Mouse (Mus musculus) left cerebral cortex, postnatal 25 days (tissue): ENCODE measurements around the gene Ttll7. TPM values are rescaled to one million over a fixed set of nuclear protein-coding genes. Genes with fewer than 3 reads are reported as not detected.

ENCODE experiments used
- DNase-seq, 2 experiments: peaks; one replicate each; pipeline ENCODE4 v3.0.0; 2022; ENCODE audit warnings: low spot score in 2 of 2, mixed read lengths in 1 of 2
- intact Hi-C: fragments of 180-260 bp; cut with DNase I; formaldehyde crosslinking; loops from one replicate; pipeline ENCODE4 v1.15.1; 2025
- total RNA-seq, 2 experiments: library from RNA; stranded (reverse); gene quantifications; 2 replicates each; pipeline ENCODE4 v1.2.3; 2021

Gene Ttll7
- 100 to 1,000 TPM; 175 to 189 TPM for total RNA-seq

- DNase-seq, result peak; percentile 87 to 91
- intact Hi-C loops, result loop anchor here (2.0 to 5.0 kb wide), 2 partner anchors 39 to 60 kb away; partner anchors contain the start of gene Prkacb
Observed at GRCm38 (mm10) chr3:146851966-146852891, at the start of gene Ttll7. Ttll7 (plus strand) TSS chr3:146852367.

DNA sequence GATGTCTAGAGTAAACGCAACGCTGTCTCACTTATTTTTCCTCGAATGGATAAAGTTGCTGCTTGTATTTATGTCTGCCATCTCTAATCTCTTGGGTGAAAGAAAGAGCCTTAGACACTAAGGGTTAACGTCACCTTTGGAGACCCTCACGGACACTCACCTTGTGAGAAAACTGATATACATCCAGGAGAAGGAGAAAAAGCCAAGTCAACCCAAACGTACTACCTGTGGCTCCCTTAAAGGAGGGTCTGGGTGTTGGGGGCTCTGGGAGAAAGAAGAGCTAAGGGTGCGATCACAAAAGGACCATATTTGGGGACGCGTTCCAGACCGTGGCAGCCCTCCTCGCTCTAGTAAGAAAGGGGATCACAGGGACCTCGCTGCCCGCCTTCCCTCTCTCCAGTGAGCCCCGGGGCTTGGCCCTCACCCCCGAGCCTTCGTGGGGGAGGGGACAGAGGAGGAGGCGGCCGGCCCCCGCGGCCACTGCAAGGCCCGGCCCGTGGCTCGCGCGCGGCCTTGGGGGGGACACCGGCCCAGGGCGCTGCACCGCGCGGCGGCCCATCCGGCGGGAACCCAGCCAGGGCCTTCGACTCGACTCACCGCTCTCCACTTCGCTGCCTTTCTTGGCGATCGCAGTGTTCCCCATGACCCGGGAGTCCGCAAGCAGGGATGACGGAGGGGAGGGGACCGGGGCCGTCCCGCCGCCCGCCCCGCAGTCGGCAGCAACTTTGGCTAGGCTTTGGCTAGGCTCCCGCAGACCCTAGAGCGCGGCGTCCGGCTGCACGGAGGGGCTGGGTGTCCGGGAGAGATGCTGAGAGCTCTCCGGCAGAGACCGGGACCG lies 39.9 kb upstream of the Ttll7 start:
- intact Hi-C loops, result loop anchor here (2.0 to 5.0 kb wide), 2 partner anchors 41 to 105 kb away; partner anchors contain the start of gene Ttll7
- no peak for DNase-seq

- peak; percentile 88 to 92 for DNase-seq
- intact Hi-C loops, result loop anchor here (2.0 to 5.0 kb wide), 2 partner anchors 40 to 104 kb away; partner anchors contain the start of gene Ttll7
Observed at GRCm38 (mm10) chr3:146812901-146813393, 39.2 kb upstream of the Ttll7 start, which contains the start of gene Prkacb. Prkacb (minus strand) TSS chr3:146812990.

DNA sequence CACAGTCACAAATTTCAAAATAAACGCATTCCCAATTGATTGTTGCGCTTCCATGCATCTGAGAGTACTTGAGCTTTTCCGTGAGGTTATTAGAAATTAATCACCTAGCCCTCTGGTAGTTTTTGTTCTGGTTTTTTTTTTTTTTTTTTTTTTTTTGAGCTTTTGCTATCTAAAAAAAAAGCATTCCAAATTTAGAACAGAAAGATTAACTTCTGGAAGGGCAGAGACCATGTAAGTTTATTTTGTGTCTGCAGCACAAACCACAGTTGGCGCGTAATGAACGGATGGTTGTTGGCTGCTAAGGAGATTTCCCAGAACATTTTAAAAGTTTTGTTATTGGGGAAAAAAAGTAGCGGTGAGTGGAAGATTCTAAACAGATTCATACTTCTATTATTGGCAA lies 38.5 kb upstream of the Ttll7 start:
- no peak for DNase-seq
- intact Hi-C loops, result loop anchor here (2.0 to 5.0 kb wide), 2 partner anchors 39 to 104 kb away; partner anchors contain the start of gene Ttll7

DNA sequence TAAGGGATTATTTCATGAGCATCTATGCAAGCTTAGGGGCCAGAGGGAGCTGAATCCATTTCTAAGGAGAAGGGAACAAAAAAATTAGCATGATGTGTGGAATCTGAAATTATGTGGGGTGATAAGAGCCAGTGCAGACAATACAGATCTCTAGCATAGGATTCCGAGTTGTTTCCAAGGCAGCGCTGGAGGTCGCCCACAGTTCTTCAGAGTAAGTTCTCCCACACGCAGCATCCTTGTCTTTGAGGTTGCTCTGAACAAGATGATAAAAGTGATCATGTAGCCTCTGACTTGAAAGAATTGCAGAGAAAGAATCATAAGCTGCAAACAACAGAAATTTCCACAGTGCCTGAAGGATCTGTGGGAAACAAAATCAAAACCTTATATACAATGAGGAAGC lies 31.4 kb upstream of the Ttll7 start:
- peak in 1 of 2 experiments; percentile 34 for DNase-seq
- intact Hi-C loops, result no loop called here

DNA sequence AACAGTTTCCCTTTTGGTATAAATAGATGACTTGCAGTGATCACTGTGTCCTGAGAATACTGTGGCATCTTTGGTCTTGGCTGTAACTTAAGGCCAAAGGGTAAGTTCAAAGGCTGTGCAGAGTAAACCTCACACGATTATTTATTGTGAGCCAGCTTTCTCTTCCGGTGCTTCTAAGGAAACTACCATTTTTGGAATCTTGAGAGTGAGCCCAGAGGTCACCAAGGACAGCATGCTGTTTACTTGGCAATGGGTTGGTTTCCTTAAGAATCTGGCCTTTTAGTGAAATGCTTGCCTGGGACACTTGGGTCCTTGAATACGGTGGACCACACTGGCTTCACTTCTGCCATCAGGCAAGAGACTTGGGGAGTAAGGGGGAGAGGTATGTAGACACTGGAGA lies 9.4 kb upstream of the Ttll7 start:
- intact Hi-C loops, result no loop called here
- no peak for DNase-seq

DNA sequence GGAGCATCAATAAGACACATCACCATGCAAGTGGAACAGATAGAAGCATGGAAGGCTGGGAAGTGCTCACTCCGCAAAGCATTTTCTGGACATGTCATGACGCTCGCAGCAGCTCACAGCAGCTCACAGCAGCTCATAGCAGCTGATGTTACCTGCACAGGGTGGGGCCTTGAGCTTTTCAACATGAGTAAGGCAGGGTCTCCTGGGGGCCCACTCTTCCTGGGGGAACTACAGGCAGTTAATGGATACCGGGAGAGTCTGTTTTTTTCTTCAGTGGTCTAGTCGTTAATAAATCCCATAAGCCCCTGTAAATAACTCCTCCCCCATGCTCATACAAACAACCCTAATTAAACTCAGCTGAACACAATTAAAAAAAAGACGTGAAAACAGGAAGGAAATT lies 8.7 kb upstream of the Ttll7 start:
- no peak for DNase-seq
- intact Hi-C loops, result no loop called here

GRCm38 (mm10) chr3:146846237-146846636 lies 5.9 kb upstream of the Ttll7 start:
- intact Hi-C loops, result no loop called here
- DNase-seq, result no peak

GRCm38 (mm10) chr3:146848112-146848511 lies 4.1 kb upstream of the Ttll7 start:
- no peak for DNase-seq
- intact Hi-C loops, result no loop called here

DNA sequence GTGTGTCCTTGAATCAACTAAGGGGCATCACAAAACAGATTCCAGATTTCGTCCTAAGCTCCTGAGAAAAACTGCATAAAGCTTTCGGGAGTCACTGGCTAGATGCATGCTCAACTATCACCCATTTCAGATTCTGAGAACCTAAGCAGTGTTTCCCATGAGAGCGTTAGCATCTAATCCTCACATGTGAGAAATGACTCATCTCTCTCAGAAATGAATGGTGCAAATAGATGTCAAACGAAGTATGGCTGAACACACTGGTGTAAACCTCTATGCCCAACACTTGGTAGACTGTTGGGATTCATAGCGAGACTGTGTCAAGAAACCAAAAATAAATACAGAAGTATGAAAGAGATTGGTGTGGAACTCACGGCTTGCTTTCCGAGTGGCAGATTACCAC lies 2.8 kb upstream of the Ttll7 start:
- no peak for DNase-seq
- intact Hi-C loops, result no loop called here

- intact Hi-C loops, result loop anchor here (5.0 kb wide), 1 partner anchor 58 kb away; no protein-coding TSS in a partner anchor
- DNase-seq, result no peak
Observed at GRCm38 (mm10) chr3:146854473-146855087, 2.4 kb downstream of the Ttll7 start.

GRCm38 (mm10) chr3:146857373-146857772 lies 5.2 kb downstream of the Ttll7 start:
- intact Hi-C loops, result no loop called here
- peak in 1 of 2 experiments; percentile 77 for DNase-seq

DNA sequence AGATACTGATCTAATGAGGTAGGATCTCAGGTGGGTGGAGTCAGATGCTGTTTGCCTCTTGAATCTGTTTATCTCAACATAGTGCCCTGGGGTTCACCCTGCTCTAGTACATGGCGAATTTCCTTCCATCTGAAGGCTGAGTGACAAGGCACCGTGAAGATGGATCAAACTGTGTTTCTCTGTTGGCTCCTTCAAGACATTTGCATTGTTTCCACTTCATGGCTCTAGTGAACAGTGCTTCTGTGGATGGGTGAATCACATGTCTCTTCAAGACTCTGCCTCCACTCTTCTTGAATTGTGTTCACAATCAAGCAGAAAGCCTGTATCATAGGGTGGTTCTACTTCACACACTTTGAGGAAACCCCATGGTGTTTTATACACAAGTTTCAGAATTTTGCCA lies 8.1 kb downstream of the Ttll7 start:
- no peak for DNase-seq
- intact Hi-C loops, result no loop called here

DNA sequence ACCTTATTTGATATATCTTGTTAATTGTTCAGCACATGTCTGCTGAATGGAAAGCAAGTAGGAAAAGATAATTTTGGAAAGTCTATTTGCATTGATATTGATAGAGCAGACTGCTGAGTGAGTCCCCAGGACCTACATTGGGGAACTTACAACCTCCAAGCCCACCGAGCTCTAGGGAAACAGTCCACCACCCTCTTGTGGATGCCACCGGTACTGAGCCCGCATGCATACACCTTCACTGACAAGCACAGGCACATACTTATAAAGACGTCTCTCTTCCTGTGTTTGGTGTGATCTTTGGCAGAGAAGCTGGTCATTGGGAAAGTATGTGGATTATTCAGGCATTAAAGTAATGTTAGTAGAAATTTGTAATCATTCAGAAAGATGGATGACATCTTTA lies 14.4 kb downstream of the Ttll7 start:
- DNase-seq, result no peak
- intact Hi-C loops, result no loop called here

- no peak for DNase-seq
- intact Hi-C loops, result no loop called here
Observed at GRCm38 (mm10) chr3:146871954-146872353, 19.8 kb downstream of the Ttll7 start.

DNA sequence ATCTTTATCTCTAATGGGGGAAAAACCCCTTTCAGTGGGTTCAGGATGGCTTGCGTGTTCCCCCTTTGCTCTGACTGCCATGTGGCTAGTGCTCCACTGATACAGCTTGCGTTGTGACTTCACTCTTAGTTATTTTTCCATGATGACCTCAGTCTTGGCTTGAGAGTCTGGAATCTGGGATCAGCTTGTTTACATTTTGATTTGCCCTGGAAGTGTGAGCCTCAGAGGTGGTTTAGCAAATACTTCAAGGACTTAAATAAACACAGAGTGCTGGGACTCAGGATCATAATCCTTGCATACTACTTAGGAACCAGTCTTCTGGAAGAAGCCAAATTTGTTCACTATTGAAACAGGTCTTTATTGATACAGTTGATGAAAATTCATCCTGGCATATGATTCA lies 23.8 kb downstream of the Ttll7 start:
- intact Hi-C loops, result no loop called here
- DNase-seq, result no peak

GRCm38 (mm10) chr3:146893931-146894330 lies 41.8 kb downstream of the Ttll7 start:
- DNase-seq, result no peak
- intact Hi-C loops, result no loop called here

GRCm38 (mm10) chr3:146896581-146896980 lies 44.4 kb downstream of the Ttll7 start:
- intact Hi-C loops, result no loop called here
- no peak for DNase-seq

DNA sequence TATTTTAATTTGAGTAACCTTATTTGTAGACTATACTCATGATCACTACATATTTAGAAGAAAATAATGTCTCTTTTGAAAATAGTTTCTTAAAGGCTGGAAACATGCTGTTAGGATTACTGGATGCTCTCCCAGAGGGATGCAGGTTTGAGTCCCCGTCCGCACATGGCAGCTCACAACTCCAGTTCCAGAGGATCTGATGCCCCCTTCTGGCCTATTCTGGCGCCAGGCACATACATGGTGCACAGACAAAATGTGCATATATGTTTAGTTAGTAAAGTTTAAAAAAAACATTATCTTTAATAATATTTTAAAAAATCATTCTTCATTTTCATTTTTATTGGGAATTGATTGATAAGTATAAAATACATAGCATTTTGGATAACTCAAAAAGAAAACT lies 47.9 kb downstream of the Ttll7 start:
- no peak for DNase-seq
- intact Hi-C loops, result no loop called here
